Mouse (Mus musculus) thymus, adult 2 months (tissue): ENCODE data around the gene Tns2. TPM values are rescaled to one million over a fixed set of nuclear protein-coding genes. Genes with fewer than 3 reads are reported as not detected.

ENCODE experiments used
- DNase-seq: peaks from one replicate; pipeline ENCODE4 v3.0.0; 2021
- H3K27ac ChIP-seq: fragments of 200-500 bp; 2 replicates; pipeline ENCODE4 v1.5.1; 2012; ENCODE audit warnings: low read length, control low read depth; ENCODE audit not compliant: control insufficient read depth, insufficient read depth
- H3K27me3 ChIP-seq: fragments of 200-500 bp; 2 replicates; pipeline ENCODE4 v1.6.1; 2012; ENCODE audit warnings: mild to moderate bottlenecking, low read length, moderate library complexity, mixed read lengths; ENCODE audit not compliant: control insufficient read depth, insufficient read depth
- H3K36me3 ChIP-seq: fragments of 200-500 bp; 2 replicates; pipeline ENCODE4 v1.6.1; 2012; ENCODE audit warnings: mild to moderate bottlenecking, low read length, moderate library complexity; ENCODE audit not compliant: control insufficient read depth, insufficient read depth
- H3K4me1 ChIP-seq: fragments of 200-500 bp; replicated peaks from 2 replicates; pipeline ENCODE4 v1.6.1; 2012; ENCODE audit warnings: low read length; ENCODE audit not compliant: control insufficient read depth, insufficient read depth
- H3K4me3 ChIP-seq: fragments of 200-500 bp; 2 replicates; pipeline ENCODE4 v1.5.1; 2012; ENCODE audit warnings: mild to moderate bottlenecking, low read length, control low read depth, moderate library complexity; ENCODE audit not compliant: control insufficient read depth, insufficient read depth
- CTCF ChIP-seq: fragments of 200-500 bp; IDR thresholded peaks from 2 replicates; pipeline ENCODE4 v1.5.1; 2012; ENCODE audit warnings: mild to moderate bottlenecking, control low read depth, low read length, moderate library complexity, borderline replicate concordance; ENCODE audit not compliant: control insufficient read depth, poor library complexity, insufficient read depth; ENCODE audit errors: extremely low read depth
- POLR2A ChIP-seq: fragments of 200-500 bp; IDR thresholded peaks from 2 replicates; pipeline ENCODE4 v1.6.1; 2012; ENCODE audit warnings: mild to moderate bottlenecking, low read length, control low read depth, moderate library complexity; ENCODE audit not compliant: control insufficient read depth, poor library complexity, insufficient read depth; ENCODE audit errors: extremely low read depth
- WGBS: fragments of 180-500 bp; shearing (Covaris S2); methylation state at CpG from one replicate; pipeline ENCODE4 v1.1.7; 2018; 5-methylcytosine and 5-hydroxymethylcytosine counted together
- polyA plus RNA-seq: library from polyadenylated mRNA; depleted of rRNA; stranded (reverse); fragments of >200 nt; gene quantifications from 2 replicates; pipeline ENCODE4 v1.2.3, GENCODE M21; 2012

Gene Tns2
- polyA plus RNA-seq, 1 experiment = 26.4 TPM

GRCm38 (mm10) chr15:102126303-102126702 lies 26.1 kb downstream of the Tns2 start:
- H3K4me3 ChIP-seq = no peak overlapping the region
- H3K27ac ChIP-seq = no peak overlapping the region
- H3K36me3 ChIP-seq = peaks cover 42% of the 10 kb centered on the region
- H3K27me3 ChIP-seq = no peaks in the 10 kb centered on the region
- H3K4me1 ChIP-seq = no peaks in the 10 kb centered on the region
- TF ChIP-seq POLR2A (no peak), CTCF (no peak)
- DNase-seq = no peak
- WGBS = 78% methylated on average over 2 of the region's 2 CpGs

GRCm38 (mm10) chr15:102133314-102133713 lies 33.1 kb downstream of the Tns2 start:
- WGBS = 92% methylated on average over 9 of the region's 9 CpGs
- DNase-seq = no peak
- no peak overlapping the region for H3K27ac ChIP-seq
- H3K4me3 ChIP-seq = no peak overlapping the region
- no peaks in the 10 kb centered on the region for H3K27me3 ChIP-seq
- TF ChIP-seq CTCF (no peak), POLR2A (no peak)
- peaks cover 11% of the 10 kb centered on the region for H3K4me1 ChIP-seq
- peaks cover 36% of the 10 kb centered on the region for H3K36me3 ChIP-seq

- H3K36me3 ChIP-seq = peaks cover 23% of the 10 kb centered on the region
- H3K4me1 ChIP-seq = peaks cover 11% of the 10 kb centered on the region
- H3K27me3 ChIP-seq = no peaks in the 10 kb centered on the region
- no peak overlapping the region for H3K4me3 ChIP-seq
- no peak for DNase-seq
- TF ChIP-seq CTCF (no peak), POLR2A (no peak)
- WGBS = 90% methylated on average over 2 of the region's 2 CpGs
- H3K27ac ChIP-seq = no peak overlapping the region
These were observed 34.5 kb downstream of the Tns2 start for GRCm38 (mm10) chr15:102134709-102135108.

GRCm38 (mm10) chr15:102135522-102136128 lies 35.4 kb downstream of the Tns2 start:
- DNase-seq = no peak
- TF ChIP-seq CTCF (no peak), POLR2A (no peak)
- peak overlapping the region; percentile 93 for H3K4me3 ChIP-seq
- no peak overlapping the region for H3K27ac ChIP-seq
- 3% methylated on average over 35 of the region's 35 CpGs for WGBS
- H3K4me1 ChIP-seq = peaks cover 11% of the 10 kb centered on the region
- H3K36me3 ChIP-seq = peaks cover 14% of the 10 kb centered on the region
- H3K27me3 ChIP-seq = no peaks in the 10 kb centered on the region

GRCm38 (mm10) chr15:102136129-102136758 lies 36.0 kb downstream of the Tns2 start, which contains the start of gene Spryd3:
Gene Spryd3, minus strand, starts transcription at chr15:102136234.
- 1% methylated on average over 50 of the region's 50 CpGs for WGBS
- Histone ChIP-seq H3K27me3 (no peaks in the 10 kb centered on the region), H3K36me3 (peaks cover 11% of the 10 kb centered on the region), H3K27ac (no peak within 1 kb of the TSS), H3K4me3 (peak within 1 kb of the TSS; percentile 94), H3K4me1 (peaks cover 11% of the 10 kb centered on the region)
- TF ChIP-seq POLR2A = peak; percentile 81
- 0 out of 2 replicates have a peak, but pooled peaks have one; percentile 56 for TF ChIP-seq CTCF
- peak; percentile 99 for DNase-seq

- WGBS = 92% methylated on average over 5 of the region's 5 CpGs
- Histone ChIP-seq H3K36me3 (no peaks in the 10 kb centered on the region), H3K4me1 (peaks cover 4% of the 10 kb centered on the region), H3K4me3 (no peak overlapping the region), H3K27me3 (no peaks in the 10 kb centered on the region; the same call in 1 of the 2 replicates), H3K27ac (no peak overlapping the region)
- no peak for TF ChIP-seq CTCF
- no peak for TF ChIP-seq POLR2A
- no peak for DNase-seq
These were observed 40.9 kb downstream of the Tns2 start for GRCm38 (mm10) chr15:102141120-102141519.
